Mouse (Mus musculus) left cerebral cortex, postnatal 14 days (tissue): ENCODE results near the gene Crebzf. TPM values are rescaled to one million over a fixed set of nuclear protein-coding genes. Genes with fewer than 3 reads are reported as not detected.

Source experiments
- DNase-seq, 2 experiments: peaks; one replicate each; pipeline ENCODE4 v3.0.0; 2021 to 2022; ENCODE audit warnings: low spot score in 2 of 2, mixed read lengths in 1 of 2
- intact Hi-C: fragments of 180-260 bp; cut with DNase I; formaldehyde crosslinking; loops from one replicate; pipeline ENCODE4 v1.15.1; 2025
- long read RNA-seq, 2 experiments: library from polyadenylated mRNA; stranded (forward); transcript quantifications; one replicate each; pipeline ENCODE4 v2.0.0; 2021
- total RNA-seq, 2 experiments: library from RNA; stranded (reverse); gene quantifications; 2 replicates each; pipeline ENCODE4 v1.2.3; 2021

Crebzf gene
- total RNA-seq = 10 to 100 TPM; 71.4 to 83.7 TPM
- long read RNA-seq, experiment 1, transcript Crebzf-203 (3 exons, 891 nt) = minor isoform, 14 of 84 reads
- long read RNA-seq, experiment 1, transcript Crebzf-207 (4 exons, 873 nt) = minor isoform, 9 of 84 reads
- long read RNA-seq, experiment 1, transcript Crebzf-201 (1 exons, 3,376 nt) = minor isoform, 19 of 84 reads
- long read RNA-seq, experiment 1, transcript Crebzf-205 (2 exons, 1,380 nt) = major isoform, 34 of 84 reads
- long read RNA-seq, experiment 1, partial matches to known transcripts = 4 of 84 reads
- long read RNA-seq, experiment 1, other reads (novel, unspliced or antisense) = 1 of 84 reads
- long read RNA-seq, experiment 2, transcript Crebzf-203 (3 exons, 891 nt) = minor isoform, 14 of 110 reads
- long read RNA-seq, experiment 2, transcript Crebzf-205 (2 exons, 1,380 nt) = major isoform, 43 of 110 reads
- long read RNA-seq, experiment 2, transcript Crebzf-201 (1 exons, 3,376 nt) = minor isoform, 21 of 110 reads
- long read RNA-seq, experiment 2, transcript Crebzf-209 (3 exons, 789 nt) = minor isoform, 16 of 110 reads
- long read RNA-seq, experiment 2, partial matches to known transcripts = 2 of 110 reads
- long read RNA-seq, experiment 2, other reads (novel, unspliced or antisense) = 0 of 110 reads

DNA sequence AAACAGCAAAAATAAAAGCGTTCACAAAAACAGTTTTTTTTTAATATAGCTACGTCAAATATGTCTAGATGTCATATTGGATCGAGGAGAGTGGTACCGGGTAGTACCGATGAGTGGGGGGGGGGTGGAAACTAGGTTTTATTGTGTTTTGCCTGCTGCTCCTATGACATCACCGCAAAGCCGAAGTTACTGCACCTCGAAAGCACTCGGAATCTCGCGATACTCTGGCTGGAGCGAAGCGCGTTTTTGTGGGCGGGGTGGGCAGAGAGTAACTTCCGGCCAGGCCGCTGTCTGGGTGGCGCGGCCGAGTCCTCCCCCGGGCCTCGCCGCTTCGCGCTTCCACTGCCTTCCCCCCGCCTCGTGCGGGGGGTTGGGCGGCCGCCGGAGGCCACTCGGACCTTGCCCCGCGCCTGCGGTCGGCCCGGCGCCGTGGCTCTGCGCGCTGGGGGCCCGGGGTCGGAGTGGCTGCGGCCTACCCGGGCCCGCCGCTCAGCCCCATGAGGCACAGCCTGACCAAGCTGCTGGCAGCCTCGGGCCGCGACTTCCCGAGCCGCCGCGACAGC lies at the start of gene Crebzf:
Crebzf (plus strand) TSS at position 212 of the 563 bp plus-strand sequence.
- intact Hi-C loops = no loop called here
- peak; percentile 96 to 98 for DNase-seq

DNA sequence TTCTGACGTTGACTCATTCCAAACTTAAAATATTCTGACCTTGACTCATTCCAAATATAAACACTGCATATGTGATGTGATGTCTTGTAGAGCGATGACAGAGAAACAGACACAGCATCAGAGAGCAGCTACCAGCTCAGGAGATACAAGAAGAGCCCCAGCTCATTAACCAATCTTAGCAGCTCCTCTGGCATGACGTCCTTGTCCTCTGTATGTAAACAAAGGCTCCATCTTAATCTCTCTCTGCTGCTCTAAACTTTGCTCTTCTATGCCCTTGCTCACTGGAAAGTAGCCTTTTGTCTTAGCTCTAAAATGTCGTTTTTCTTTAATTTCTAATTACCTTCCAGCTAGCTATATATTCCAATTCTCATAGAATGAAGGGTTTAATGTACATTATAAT lies 47.5 kb upstream of the Crebzf start:
- intact Hi-C loops = no loop called here
- DNase-seq = no peak

DNA sequence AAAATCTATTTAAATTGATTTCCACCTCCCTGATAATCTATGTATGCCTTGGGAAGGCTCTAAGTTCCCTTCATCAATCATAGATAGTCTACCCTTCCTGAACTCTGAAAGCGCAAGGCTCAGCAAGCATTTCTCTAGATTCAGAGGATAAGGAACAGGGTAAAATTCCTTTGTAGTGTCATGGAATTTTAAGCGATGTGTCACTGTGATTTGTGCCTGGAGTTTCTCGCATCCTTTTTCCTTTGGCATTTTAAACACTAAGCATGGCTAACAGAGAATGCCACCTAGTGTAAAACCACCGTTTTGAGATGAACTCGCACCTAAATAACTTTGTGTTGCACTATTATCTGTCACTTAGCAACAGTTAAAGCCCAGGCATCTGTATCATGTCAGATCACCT lies 46.6 kb upstream of the Crebzf start:
- intact Hi-C loops = no loop called here
- no peak for DNase-seq

DNA sequence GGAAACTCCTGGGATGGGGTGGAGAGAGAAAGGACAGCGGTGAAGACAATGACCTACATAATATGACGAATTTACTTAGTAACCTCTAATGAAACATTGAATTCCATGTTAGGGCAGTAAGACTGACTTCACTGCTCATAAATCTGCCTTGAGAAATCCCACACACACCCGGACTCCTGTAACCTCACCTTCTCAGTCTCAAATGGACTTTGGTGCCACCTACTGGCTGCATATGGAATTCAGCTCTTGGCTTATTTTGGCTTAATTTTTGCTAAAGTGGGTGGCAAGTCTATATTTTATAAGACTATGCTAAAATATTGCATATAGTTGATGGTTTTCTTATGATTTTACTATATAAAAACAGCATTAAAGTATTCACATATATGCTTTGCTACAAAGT lies 32.6 kb upstream of the Crebzf start:
- peak; percentile 57 to 71 for DNase-seq
- intact Hi-C loops = loop anchor here (10.0 kb wide), 1 partner anchor 215 kb away; no protein-coding TSS in a partner anchor

DNA sequence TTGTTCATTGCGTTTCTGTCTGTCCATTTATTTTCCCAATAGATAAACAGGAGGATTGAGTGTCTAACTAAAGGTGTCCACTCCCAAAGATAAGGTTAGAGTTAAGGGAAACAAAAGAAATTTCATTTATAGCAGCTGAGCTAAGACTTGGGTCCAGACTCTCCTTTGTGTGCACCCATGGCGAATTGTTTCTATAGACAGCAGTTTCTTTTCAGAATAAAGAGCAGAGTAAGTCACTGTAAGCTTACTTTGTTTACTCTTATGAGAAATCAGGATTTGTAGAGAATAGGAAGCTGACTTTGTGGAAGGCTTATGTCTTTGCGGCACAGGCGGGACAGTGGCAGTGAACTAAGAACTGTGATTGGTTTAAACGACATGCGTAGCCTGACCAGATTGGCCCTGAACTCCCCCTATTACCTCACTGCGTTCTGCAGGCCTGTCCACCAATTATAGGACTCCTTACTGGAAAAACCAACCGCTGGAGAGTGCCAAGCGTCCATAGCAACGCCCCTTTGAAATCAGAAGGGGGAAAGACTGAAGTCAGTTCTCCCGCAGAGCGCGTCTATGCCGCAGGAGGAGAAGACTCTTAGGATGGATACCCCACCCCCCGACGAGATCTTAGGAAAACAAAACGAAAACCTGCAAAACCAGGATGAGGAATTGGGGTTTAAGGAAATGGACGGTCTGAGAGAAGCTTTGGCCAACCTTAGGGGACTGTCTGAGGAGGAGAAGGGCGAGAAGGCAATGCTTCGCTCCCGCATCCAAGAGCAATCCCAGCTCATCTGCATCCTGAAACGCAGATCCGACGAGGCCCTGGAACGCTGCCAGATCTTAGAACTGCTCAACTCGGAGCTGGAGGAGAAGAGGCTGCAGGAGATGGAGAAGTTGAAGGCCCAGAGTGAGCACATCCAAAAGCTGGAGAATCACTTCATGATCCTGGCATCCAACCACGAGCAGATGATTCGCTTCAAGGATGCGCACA lies 16.2 kb upstream of the Crebzf start, which contains the start of gene Ccdc89:
Ccdc89 (plus strand) TSS at position 558 of the 982 bp plus-strand sequence.
- intact Hi-C loops = no loop called here

DNA sequence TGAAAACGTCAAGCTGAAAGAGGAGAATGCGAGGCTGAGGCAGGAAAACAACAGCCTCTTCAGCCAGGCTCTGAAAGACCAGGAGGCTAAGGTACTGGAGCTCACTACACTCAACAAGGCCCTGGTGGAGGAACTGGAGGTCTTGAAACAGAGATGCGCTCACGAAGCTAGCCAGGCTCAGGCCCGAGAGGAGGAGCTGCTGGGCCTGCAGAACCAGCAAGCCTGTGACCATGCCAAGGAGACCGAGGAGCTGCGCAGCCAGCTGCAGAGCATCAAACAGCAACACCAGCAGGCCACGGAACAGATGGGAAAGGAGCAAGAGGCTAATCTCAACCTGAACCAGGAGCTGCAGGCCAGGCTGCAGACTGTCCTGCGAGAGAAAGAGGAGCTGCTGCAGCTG lies 15.5 kb upstream of the Crebzf start:
- DNase-seq = no peak
- intact Hi-C loops = no loop called here

More for the DNA sequence above, 16.2 kb upstream of the Crebzf start, which contains the start of gene Ccdc89:
- DNase-seq = peak; percentile 78 to 90

DNA sequence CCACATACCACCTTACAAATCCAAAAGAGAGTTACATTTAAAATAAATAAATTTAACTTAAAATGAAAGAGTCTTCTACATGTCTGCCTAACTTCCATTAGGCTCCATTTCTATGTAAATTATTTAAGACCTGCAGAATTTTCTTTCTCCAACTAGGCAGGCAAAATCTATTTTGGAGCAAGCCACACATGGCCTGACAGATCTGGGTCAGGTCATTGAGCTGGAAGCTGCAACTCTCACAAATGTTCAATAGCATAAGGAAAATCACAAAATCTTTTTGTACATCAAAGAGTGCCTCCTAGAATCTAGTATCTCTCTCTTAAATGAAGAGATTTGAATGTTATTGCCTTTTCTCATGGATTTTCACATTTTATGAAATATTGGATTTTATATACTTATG lies 10.3 kb upstream of the Crebzf start:
- intact Hi-C loops = no loop called here
- no peak for DNase-seq

DNA sequence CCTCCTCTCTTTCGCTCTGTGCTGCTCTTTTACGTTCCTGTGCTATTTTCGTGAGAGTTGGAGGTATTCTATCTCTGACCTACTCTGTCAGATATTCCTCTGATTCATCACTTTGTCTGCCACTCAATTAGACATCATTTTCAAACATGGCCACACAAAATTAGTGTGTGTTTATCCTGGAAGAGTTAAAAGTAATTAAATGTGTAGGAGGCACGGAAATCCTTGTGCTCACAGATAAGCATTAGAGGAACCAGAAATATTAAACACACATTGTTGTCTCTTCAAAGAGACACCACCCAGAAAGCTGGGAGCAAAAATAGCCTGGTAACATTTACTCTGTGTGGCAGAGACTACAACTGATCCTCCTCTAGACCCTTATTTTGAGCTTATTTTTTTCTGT lies 2.5 kb upstream of the Crebzf start:
- intact Hi-C loops = no loop called here
- DNase-seq = no peak

DNA sequence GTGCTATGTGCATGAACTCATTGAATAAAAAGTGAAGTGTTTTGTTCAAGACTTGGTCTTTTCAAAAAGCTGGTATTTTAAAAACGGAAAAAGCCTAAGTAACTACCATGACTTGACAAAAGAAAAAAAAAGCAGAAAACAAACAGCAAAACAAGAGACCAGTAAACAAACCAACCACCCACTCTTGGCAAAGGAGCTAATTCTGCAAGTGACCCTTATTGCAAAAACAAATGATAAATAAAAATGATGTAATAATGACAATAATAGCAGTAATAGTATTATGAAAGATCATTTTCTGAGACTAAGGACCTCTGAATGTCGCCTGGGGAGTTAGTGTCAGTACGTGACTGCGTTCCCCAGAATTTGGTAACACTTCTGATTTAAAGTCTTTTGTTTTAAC lies 459 bp upstream of the Crebzf start:
- intact Hi-C loops = no loop called here
- DNase-seq = no peak

DNA sequence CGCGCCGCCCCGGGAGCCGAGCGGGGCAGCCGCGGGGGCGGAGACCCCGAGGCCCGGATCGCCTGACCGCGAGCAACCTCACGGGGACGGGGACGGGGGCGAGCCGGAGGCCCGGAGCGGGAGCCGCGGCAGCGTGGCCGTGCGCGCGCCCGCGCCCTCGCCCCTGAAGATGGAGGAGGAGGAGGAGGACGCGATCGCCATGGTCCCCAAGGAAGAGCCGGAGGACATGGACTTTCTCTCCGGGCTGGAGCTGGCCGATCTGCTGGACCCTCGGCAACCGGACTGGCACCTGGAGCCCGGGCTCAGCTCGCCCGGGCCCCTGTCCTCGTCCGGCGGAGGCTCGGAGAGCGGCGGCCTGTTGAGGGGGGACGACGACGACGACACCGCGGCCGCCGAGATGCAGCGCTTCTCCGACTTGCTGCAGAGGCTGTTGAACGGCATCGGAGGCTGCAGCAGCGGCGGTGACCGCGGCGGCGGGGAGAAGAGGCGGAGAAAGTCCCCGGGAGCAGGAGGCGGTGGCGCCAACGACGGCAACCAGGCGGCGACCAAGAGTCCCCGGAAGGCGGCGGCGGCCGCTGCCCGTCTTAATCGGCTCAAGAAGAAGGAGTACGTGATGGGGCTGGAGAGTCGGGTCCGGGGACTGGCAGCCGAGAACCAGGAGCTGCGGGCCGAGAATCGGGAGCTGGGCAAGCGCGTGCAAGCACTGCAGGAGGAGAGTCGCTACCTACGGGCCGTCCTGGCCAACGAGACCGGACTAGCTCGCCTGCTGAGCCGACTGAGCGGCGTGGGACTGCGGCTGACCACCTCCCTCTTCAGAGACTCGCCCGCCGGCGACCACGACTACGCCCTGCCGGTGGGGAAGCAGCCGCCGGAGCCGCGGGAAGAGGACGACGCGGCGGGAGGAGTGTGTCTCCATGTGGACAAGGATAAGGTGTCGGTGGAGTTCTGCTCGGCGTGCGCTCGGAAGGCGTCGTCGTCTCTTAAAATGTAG lies 867 bp downstream of the Crebzf start:
- intact Hi-C loops = no loop called here
- peak; percentile 52 to 62 for DNase-seq

DNA sequence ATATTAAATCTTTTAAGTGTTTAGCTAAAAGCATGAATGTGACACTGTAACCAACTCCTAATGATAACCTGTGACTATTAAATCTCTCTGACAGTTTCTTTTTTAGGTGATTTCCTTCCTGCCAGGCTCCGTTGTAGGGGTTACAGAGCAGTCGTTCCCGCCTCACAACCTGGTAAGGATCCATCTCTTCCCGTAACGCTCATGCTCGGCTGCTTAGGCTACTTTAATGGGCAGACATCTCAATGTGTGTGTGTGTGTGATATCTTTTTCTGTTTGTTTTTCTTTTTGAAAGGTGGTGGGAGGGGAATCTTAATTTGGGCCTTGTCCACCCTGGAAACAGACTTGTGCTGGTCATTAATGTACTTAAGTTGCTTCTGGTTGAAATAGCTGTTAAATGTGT lies 1.7 kb downstream of the Crebzf start:
- intact Hi-C loops = no loop called here
- DNase-seq = no peak

DNA sequence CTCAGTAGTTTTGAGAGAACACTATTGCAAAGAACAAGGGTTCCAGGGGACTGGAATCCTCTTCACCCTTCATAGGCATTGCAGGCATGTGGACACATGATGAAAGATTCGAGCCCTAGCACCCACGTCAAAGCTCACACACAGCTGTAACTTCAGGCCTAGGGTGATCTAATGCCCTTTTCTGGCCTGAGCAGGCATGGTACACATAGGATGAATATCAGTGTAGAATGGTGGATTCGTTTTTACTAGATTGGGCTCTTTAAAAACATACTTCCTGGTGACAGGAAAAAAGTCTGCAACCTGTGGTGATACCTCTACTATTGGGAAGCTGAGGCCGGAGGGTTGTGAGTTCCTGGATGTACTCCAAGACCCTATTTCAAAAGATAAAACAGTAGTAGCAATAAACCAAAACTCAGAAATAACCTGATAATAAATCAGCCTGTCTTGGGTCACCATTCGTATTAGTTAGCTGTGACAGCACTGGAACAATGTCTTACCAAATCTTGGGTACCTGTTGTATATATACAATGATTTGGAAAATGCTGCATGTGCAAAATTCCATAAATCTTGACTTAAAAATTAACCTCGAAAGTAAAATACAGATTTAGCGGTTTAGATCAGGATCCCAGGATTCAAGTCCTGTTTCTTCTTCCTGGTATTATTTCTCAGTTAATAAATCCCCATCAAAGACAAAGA lies 13.8 kb downstream of the Crebzf start:
- intact Hi-C loops = no loop called here
- no peak for DNase-seq

DNA sequence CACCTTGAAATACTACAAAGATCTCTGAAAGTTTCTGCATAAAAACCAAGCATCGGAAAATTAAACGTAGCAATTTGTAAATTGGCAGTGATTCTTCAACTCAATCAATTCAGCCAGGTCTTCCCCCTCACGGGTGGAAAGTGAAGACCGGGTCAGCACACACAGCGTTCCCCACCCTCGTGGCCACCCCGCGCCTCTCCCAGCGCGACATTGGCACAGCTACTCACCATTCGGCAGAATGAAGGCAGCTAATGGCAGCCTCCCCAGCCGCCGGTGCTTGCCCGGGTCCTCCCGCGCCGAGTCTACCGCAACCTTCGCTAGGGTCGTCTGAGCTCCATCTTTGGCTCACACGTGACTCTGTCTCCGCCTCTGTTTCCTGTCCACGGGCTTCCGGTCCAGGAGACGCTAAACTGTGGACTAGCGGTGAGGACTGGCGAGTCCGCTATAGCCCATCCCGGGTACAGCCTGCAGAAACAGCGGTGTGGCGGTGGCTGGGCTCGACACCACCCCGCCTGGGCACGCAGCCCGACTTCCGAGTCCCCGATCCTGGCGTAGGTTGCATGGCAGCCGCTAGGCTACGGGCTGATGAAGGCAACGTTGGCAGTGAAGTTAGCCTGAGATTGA lies 14.4 kb downstream of the Crebzf start, which contains the start of gene Tmem126a:
Tmem126a (minus strand) TSS at position 385 of the 624 bp plus-strand sequence.
- intact Hi-C loops = no loop called here
- peak; percentile 84 to 86 for DNase-seq

DNA sequence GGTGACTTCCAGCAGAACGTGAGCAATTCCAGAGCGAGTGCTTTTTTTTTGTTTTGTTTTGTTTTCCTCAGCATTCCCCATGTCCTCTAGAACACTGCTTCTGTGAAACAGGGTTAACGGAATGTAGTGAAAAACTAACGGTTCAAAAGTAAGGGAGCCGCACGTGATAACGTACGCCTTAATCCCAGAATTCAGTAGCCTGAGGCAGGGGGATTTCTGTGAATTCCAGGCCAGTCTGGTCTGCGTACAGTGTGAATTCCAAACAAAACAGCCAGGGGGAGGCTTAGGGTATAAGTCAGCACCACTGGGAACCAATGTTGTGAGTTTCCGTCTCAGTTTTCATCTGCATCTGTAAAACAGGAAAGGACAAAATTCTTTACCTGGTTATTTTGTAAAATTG lies 15.0 kb downstream of the Crebzf start:
- DNase-seq = no peak
- intact Hi-C loops = no loop called here

DNA sequence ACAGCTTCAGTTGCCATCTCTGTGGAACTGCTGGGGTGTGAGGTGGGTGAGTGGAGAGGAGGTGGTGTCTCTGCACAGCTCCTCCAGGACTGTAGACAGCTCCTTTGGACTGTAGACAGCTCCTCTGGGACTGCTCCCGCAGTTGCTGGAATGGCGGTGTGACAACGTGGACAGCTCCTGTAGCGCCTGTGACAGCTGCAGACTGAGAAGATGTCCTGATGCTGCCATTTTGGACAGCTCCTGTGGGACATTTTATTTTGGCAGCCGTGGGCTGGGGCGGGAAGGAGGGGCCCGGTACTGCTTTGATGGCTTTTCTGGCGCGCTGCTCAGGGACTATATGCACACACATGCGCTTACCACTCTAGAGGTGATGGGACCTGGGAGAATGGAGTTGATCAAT lies 17.8 kb downstream of the Crebzf start:
- no peak for DNase-seq
- intact Hi-C loops = no loop called here

DNA sequence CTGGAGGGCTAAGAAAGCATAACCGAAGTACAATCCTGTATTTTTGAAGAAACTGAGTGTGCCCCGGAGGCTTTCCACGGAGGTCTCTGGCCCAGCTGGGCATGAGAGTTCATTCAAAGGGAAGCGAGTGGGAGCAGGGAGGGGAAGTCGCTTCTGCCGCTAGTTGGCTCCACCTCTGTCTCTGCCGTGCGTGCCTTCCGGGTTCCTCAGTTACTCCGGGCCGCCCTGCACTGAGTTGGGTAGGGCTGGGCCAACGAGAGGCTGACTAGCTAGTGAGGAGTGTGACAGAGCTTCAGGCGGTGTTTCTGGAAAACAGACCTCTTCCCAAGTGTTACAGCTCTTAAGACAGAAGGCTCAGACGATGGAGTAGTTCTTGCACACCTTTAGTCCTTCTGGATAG lies 18.4 kb downstream of the Crebzf start:
- no peak for DNase-seq
- intact Hi-C loops = no loop called here

DNA sequence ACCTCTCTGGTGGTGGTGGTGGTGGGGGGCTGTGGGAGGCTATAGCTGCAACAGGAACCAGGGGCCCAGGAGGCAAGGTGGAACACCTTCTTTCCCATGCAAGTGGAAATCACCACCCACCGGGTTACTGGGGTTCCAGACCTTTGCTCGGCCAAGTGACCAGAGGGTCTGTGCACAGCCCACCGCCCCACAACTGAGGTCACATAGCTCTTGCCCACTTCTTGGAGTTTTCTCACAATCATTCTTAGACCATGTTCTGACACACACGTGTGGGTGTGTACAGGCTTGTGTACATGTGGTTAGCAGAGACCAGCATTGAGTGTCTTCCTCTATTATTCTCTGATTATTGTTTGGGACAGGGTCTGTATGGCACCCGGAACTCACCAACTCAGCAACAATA lies 18.9 kb downstream of the Crebzf start:
- intact Hi-C loops = no loop called here
- no peak for DNase-seq
